Mouse (Mus musculus): ENCODE data around the gene Lpar3. TPM values are rescaled to one million over a fixed set of nuclear protein-coding genes. Genes with fewer than 3 reads are reported as not detected.
A peak's percentile ranks its signal among the peaks of the same experiment; 100 is the strongest.

Gene Lpar3
- polyA plus RNA-seq, 1 experiment from 2014 or later = 0.34 TPM

DNA sequence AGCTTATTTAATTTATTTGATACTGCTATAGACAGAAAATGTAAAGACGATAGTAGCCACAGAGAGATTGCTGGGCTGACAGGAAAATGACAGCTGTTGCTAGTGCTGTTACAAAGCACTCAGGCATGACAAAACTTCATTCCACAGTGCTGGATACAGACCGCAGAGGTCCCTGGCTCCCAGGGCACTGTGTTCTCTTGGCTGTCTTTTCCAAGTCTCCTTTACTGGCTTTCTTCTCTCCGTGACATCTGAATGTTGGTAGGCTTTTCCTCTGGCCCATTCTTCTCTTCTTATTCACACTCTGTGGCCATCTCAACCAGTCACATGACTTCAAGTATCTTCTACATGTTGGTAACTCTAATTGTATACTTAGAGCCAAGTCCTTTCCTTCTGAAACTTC is 86.6 kb downstream of the Lpar3 start:
- Histone ChIP-seq H3K9me3 (ENCODE audit: control insufficient read depth, low read length) (no peaks in the 10 kb centered on the region), H3K36me3 (ENCODE audit: control insufficient read depth, insufficient read depth, low read length) (no peaks in the 10 kb centered on the region), H3K27ac (ENCODE audit: low read depth, low read length) (no peak overlapping the region), H3K4me3 (ENCODE audit: low read length) (no peak overlapping the region), H3K4me2 (ENCODE audit: low read length) (no peak overlapping the region), H3K27me3 (replicated peaks; ENCODE audit: control insufficient read depth, insufficient read depth, low read length) (no peaks in the 10 kb centered on the region), H3K9ac (ENCODE audit: low read depth, low read length) (no peak overlapping the region), H3K4me1 (ENCODE audit: control insufficient read depth, insufficient read depth, low read depth, low read length) (peaks cover 5% of the 10 kb centered on the region; the same call in 1 of the 2 replicates)
- WGBS = 46% methylated on average over 3 of the region's 3 CpGs
- no peak for ATAC-seq

- H3K27ac ChIP-seq (ENCODE audit: low read depth, low read length) = no peak overlapping the region
Observed at GRCm38 (mm10) chr3:146307886-146308285, 87.1 kb downstream of the Lpar3 start.

DNA sequence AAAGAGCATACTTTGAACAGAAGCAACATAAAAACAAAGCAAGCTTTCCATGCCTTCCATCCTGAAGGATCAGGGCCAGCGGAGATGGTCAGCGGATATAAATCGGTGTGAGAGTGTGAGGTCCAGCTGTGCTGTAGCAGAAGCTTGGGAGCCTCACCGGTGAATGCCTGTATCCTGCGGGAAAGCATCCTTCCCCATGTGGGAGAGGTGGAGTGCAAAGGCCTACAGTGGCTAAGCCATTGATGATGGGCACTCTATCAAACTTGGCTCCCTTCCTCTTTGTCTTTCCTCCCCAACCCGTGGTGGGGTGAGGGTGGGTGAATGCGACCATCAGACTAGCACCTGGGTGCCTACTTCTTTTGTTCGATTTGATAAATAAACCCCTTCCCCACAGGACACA is 88.8 kb downstream of the Lpar3 start:
- 76% methylated on average over 8 of the region's 8 CpGs for WGBS
- no peaks in the 10 kb centered on the region for H3K36me3 ChIP-seq (ENCODE audit: control insufficient read depth, insufficient read depth, low read length)
- H3K4me1 ChIP-seq (ENCODE audit: control insufficient read depth, insufficient read depth, low read depth, low read length) = peaks cover 5% of the 10 kb centered on the region; the same call in 1 of the 2 replicates
- H3K27ac ChIP-seq (ENCODE audit: low read depth, low read length) = no peak overlapping the region
- ATAC-seq = no peak
- H3K9me3 ChIP-seq (ENCODE audit: control insufficient read depth, low read length) = no peaks in the 10 kb centered on the region
- H3K27me3 ChIP-seq (replicated peaks; ENCODE audit: control insufficient read depth, insufficient read depth, low read length) = no peaks in the 10 kb centered on the region
- H3K4me2 ChIP-seq (ENCODE audit: low read length) = no peak overlapping the region
- H3K4me3 ChIP-seq (ENCODE audit: low read length) = no peak overlapping the region
- no peak overlapping the region for H3K9ac ChIP-seq (ENCODE audit: low read depth, low read length)

More at GRCm38 (mm10) chr3:146307886-146308285, 87.1 kb downstream of the Lpar3 start:
- peaks cover 5% of the 10 kb centered on the region; the same call in 1 of the 2 replicates for H3K4me1 ChIP-seq (ENCODE audit: control insufficient read depth, insufficient read depth, low read depth, low read length)
- no peaks in the 10 kb centered on the region for H3K27me3 ChIP-seq (replicated peaks; ENCODE audit: control insufficient read depth, insufficient read depth, low read length)
- no peaks in the 10 kb centered on the region for H3K36me3 ChIP-seq (ENCODE audit: control insufficient read depth, insufficient read depth, low read length)
- no peak overlapping the region for H3K4me2 ChIP-seq (ENCODE audit: low read length)
- ATAC-seq = no peak
- H3K9me3 ChIP-seq (ENCODE audit: control insufficient read depth, low read length) = no peaks in the 10 kb centered on the region
- 76% methylated on average over 2 of the region's 2 CpGs for WGBS
- no peak overlapping the region for H3K9ac ChIP-seq (ENCODE audit: low read depth, low read length)
- no peak overlapping the region for H3K4me3 ChIP-seq (ENCODE audit: low read length)

DNA sequence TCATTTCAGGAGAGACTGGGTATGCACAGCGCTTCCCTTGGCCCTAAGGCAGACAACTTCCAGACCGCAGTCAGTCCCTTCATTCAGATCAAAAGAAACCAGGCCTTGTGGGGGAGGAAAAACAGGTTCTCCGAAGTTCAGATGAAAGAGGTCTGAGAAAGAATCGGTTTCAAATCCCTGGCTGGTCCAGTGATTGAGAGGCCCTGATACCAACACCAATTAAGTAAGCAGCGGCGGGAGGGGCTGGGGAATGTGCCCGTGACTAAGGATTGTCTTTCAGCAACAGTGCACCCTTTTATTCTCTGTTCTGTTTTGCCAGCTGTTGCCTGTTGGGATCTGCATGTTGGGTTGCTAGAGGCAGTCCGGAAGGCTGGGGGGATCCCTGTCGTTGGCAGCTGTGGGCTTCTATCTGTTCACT is 90.4 kb downstream of the Lpar3 start:
- 0 out of 2 replicates have a peak, but pooled peaks have one; percentile 30 for ATAC-seq
- Histone ChIP-seq H3K36me3 (ENCODE audit: control insufficient read depth, insufficient read depth, low read length) (no peaks in the 10 kb centered on the region), H3K27ac (ENCODE audit: low read depth, low read length) (no peak overlapping the region), H3K4me2 (ENCODE audit: low read length) (no peak overlapping the region), H3K27me3 (replicated peaks; ENCODE audit: control insufficient read depth, insufficient read depth, low read length) (no peaks in the 10 kb centered on the region), H3K4me1 (ENCODE audit: control insufficient read depth, insufficient read depth, low read depth, low read length) (peaks cover 5% of the 10 kb centered on the region; the same call in 1 of the 2 replicates), H3K9me3 (ENCODE audit: control insufficient read depth, low read length) (no peaks in the 10 kb centered on the region), H3K9ac (ENCODE audit: low read depth, low read length) (no peak overlapping the region), H3K4me3 (ENCODE audit: low read length) (no peak overlapping the region)
- 22% methylated on average over 9 of the region's 9 CpGs for WGBS

DNA sequence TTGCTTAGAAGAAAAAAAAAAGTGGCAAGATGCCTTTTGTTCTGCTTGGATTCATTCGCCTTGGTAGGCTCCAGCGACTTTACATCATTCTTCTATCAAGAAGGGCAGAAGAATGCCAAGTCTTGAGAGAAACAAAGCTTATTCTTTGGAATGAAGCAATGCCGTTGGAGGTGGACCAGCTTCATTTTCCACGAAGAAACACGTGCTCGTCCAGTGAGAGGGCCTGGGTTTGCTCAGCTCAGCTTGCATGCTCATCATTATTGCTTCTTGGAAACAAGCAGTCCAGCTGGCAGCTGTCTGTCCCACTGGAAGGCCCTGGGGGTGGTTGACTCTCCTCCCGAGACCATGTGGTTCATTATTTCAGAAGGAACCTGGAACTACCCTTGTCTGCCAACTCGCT is 94.7 kb downstream of the Lpar3 start:
- no peak for ATAC-seq
- H3K27me3 ChIP-seq (replicated peaks; ENCODE audit: control insufficient read depth, insufficient read depth, low read length) = no peaks in the 10 kb centered on the region
- no peak overlapping the region for H3K27ac ChIP-seq (ENCODE audit: low read depth, low read length)
- 76% methylated on average over 8 of the region's 8 CpGs for WGBS
- H3K4me3 ChIP-seq (ENCODE audit: low read length) = no peak overlapping the region
- H3K4me1 ChIP-seq (ENCODE audit: control insufficient read depth, insufficient read depth, low read depth, low read length) = peaks cover 13% of the 10 kb centered on the region
- no peaks in the 10 kb centered on the region for H3K36me3 ChIP-seq (ENCODE audit: control insufficient read depth, insufficient read depth, low read length)
- H3K9me3 ChIP-seq (ENCODE audit: control insufficient read depth, low read length) = no peaks in the 10 kb centered on the region
- H3K4me2 ChIP-seq (ENCODE audit: low read length) = no peak overlapping the region
- no peak overlapping the region for H3K9ac ChIP-seq (ENCODE audit: low read depth, low read length)

DNA sequence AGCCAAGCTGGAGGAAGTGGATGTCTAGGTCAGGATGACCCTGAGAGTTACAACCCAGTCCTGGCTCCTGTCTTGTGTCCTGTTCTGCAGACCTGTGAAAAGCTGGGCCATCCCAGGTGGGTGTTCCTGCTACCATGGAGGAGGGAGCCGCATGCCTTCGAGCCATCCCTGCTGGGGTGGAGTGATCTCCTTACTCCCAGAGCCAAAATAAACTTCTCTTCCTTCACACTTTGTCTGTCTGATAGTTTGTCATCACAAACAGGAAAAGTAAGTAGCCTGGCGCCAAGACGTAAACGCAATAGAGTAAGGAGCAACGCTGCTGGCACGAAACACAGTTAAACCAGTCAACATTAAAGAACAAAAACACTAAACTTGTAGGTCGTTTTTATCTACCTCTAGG is 95.5 kb downstream of the Lpar3 start:
- Histone ChIP-seq H3K9me3 (ENCODE audit: control insufficient read depth, low read length) (no peaks in the 10 kb centered on the region), H3K9ac (ENCODE audit: low read depth, low read length) (no peak overlapping the region), H3K27me3 (replicated peaks; ENCODE audit: control insufficient read depth, insufficient read depth, low read length) (no peaks in the 10 kb centered on the region), H3K36me3 (ENCODE audit: control insufficient read depth, insufficient read depth, low read length) (no peaks in the 10 kb centered on the region), H3K4me2 (ENCODE audit: low read length) (no peak overlapping the region), H3K4me1 (ENCODE audit: control insufficient read depth, insufficient read depth, low read depth, low read length) (peaks cover 10% of the 10 kb centered on the region), H3K27ac (ENCODE audit: low read depth, low read length) (no peak overlapping the region), H3K4me3 (ENCODE audit: low read length) (no peak overlapping the region)
- WGBS = 81% methylated on average over 8 of the region's 8 CpGs
- no peak for ATAC-seq

DNA sequence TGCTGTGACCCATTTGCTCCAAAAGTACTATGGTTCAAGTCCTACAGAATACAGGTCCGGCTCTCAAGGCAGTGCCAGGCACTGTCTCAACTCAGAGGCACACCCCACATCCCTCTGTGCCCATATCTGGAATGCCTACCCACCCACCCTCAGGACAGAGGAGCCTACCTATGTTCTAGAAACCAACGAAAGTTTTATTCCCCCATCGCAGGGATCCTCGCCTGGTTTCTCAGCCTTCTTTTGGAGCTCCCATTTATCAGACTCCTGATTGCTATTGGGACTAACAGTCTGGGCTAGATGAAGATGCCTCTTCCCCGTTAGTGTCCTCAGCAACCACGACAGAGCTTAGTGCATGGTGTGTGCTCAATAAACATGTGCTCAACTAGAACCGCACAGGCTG is 96.6 kb downstream of the Lpar3 start:
- no peak overlapping the region for H3K27ac ChIP-seq (ENCODE audit: low read depth, low read length)
- no peak for ATAC-seq
- H3K9ac ChIP-seq (ENCODE audit: low read depth, low read length) = no peak overlapping the region
- H3K4me1 ChIP-seq (ENCODE audit: control insufficient read depth, insufficient read depth, low read depth, low read length) = peaks cover 10% of the 10 kb centered on the region
- no peaks in the 10 kb centered on the region for H3K9me3 ChIP-seq (ENCODE audit: control insufficient read depth, low read length)
- no peaks in the 10 kb centered on the region for H3K36me3 ChIP-seq (ENCODE audit: control insufficient read depth, insufficient read depth, low read length)
- H3K4me2 ChIP-seq (ENCODE audit: low read length) = no peak overlapping the region
- no peak overlapping the region for H3K4me3 ChIP-seq (ENCODE audit: low read length)
- no peaks in the 10 kb centered on the region for H3K27me3 ChIP-seq (replicated peaks; ENCODE audit: control insufficient read depth, insufficient read depth, low read length)
- 92% methylated on average over 7 of the region's 7 CpGs for WGBS

DNA sequence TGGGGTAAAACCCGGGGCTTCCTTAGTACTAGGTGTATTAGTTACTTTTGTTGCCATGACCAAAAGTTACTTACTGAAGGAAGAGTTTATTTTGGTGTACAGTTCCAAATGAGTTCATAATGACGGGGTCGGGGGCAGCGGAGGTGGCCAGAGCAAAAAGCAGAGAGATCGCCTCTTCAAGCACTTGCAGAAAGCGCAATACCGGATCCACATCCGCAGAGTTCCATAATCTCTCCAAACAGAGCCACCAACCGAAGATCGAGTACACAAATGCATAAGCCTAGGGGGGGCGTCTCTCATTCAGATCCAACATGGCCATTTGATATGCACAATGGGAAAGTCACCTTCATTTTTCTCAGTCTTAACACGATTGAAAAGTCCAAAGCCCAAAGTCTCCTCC is 97.1 kb downstream of the Lpar3 start:
- H3K4me1 ChIP-seq (ENCODE audit: control insufficient read depth, insufficient read depth, low read depth, low read length) = peaks cover 10% of the 10 kb centered on the region
- no peaks in the 10 kb centered on the region for H3K27me3 ChIP-seq (replicated peaks; ENCODE audit: control insufficient read depth, insufficient read depth, low read length)
- no peak overlapping the region for H3K4me3 ChIP-seq (ENCODE audit: low read length)
- H3K9ac ChIP-seq (ENCODE audit: low read depth, low read length) = no peak overlapping the region
- H3K4me2 ChIP-seq (ENCODE audit: low read length) = no peak overlapping the region
- ATAC-seq = no peak
- no peaks in the 10 kb centered on the region for H3K36me3 ChIP-seq (ENCODE audit: control insufficient read depth, insufficient read depth, low read length)
- H3K27ac ChIP-seq (ENCODE audit: low read depth, low read length) = no peak overlapping the region
- no peaks in the 10 kb centered on the region for H3K9me3 ChIP-seq (ENCODE audit: control insufficient read depth, low read length)
- WGBS = 85% methylated on average over 12 of the region's 12 CpGs

DNA sequence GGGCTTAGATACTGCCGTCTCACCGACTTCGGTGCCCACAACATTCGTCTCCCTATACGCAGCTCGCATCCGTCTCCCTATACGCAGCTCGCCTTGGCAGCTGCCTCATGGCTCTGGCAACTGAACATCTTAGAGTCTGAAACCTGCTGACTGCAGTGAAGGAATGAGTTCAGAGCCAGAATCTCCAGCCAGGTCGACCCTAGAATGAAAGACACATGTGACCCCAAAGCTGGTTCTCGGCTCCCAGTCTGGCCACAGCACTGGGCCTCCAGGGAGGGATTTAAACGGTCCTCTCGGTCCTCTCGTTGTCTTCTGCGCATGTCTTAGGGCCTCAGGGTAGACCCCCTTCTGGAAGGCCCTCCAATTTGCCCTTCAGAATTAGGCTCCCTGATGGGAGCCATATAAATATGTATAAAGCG is 97.8 kb downstream of the Lpar3 start:
- H3K4me3 ChIP-seq (ENCODE audit: low read length) = no peak overlapping the region
- H3K9ac ChIP-seq (ENCODE audit: low read depth, low read length) = no peak overlapping the region
- 37% methylated on average over 16 of the region's 16 CpGs for WGBS

GRCm38 (mm10) chr3:146318987-146319386 is 98.2 kb downstream of the Lpar3 start:
- Histone ChIP-seq H3K4me3 (ENCODE audit: low read length) (no peak overlapping the region), H3K36me3 (ENCODE audit: control insufficient read depth, insufficient read depth, low read length) (no peaks in the 10 kb centered on the region), H3K4me2 (ENCODE audit: low read length) (peak overlapping the region; percentile 47), H3K27me3 (replicated peaks; ENCODE audit: control insufficient read depth, insufficient read depth, low read length) (no peaks in the 10 kb centered on the region), H3K9ac (ENCODE audit: low read depth, low read length) (peak overlapping the region; percentile 23; the same call in 1 of the 2 replicates), H3K9me3 (ENCODE audit: control insufficient read depth, low read length) (no peaks in the 10 kb centered on the region), H3K27ac (ENCODE audit: low read depth, low read length) (no peak overlapping the region; the same call in 1 of the 2 replicates), H3K4me1 (ENCODE audit: control insufficient read depth, insufficient read depth, low read depth, low read length) (peaks cover 10% of the 10 kb centered on the region)
- ATAC-seq = peak; percentile 63
- 16% methylated on average over 13 of the region's 13 CpGs for WGBS

More for the DNA sequence above, 97.8 kb downstream of the Lpar3 start:
- ATAC-seq = peak; percentile 48
- H3K27ac ChIP-seq (ENCODE audit: low read depth, low read length) = peak overlapping the region; percentile 51; the same call in 1 of the 2 replicates
- H3K27me3 ChIP-seq (replicated peaks; ENCODE audit: control insufficient read depth, insufficient read depth, low read length) = no peaks in the 10 kb centered on the region
- H3K36me3 ChIP-seq (ENCODE audit: control insufficient read depth, insufficient read depth, low read length) = no peaks in the 10 kb centered on the region
- H3K9me3 ChIP-seq (ENCODE audit: control insufficient read depth, low read length) = no peaks in the 10 kb centered on the region
- H3K4me1 ChIP-seq (ENCODE audit: control insufficient read depth, insufficient read depth, low read depth, low read length) = peaks cover 10% of the 10 kb centered on the region
- H3K4me2 ChIP-seq (ENCODE audit: low read length) = peak overlapping the region; percentile 47

Data from hindbrain, embryonic 16.5 days (tissue).